Mouse (Mus musculus): Measurements from ENCODE around the gene Dlg1. TPM values are rescaled to one million over a fixed set of nuclear protein-coding genes. Genes with fewer than 3 reads are reported as not detected.

The Dlg1 gene
- polyA plus RNA-seq, 1 experiment from 2014 or later = 13.0 TPM

DNA sequence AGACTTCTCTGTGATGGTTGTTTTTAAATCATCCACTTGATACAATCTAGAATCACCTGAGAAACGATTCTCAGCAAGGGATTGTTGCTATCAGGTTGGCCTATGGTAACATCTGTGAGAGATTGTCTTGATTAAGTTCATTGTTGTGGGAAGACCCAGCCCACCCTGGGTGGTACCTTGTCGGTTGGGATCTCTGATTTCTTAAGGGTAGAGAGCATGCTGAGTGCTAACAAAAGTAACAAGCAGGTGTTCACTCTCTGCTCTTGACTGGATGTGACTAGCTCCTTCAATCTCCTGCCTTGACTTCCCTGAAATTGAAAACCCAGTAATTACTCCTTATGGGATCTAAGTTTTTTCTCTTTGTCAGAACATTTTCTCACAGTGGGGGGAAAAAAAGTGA lies 5.7 kb upstream of the Dlg1 start:
- H3K4me2 ChIP-seq = no peak overlapping the region
- no peaks in the 10 kb centered on the region for H3K9me3 ChIP-seq (replicated peaks)
- H3K4me1 ChIP-seq = peaks cover 1% of the 10 kb centered on the region
- H3K27me3 ChIP-seq (replicated peaks) = no peaks in the 10 kb centered on the region; the same call in 1 of the 2 replicates
- no peak for ATAC-seq (ENCODE audit: low FRiP score)
- no peak overlapping the region for H3K27ac ChIP-seq (replicated peaks)
- no peaks in the 10 kb centered on the region for H3K36me3 ChIP-seq
- no peak overlapping the region for H3K4me3 ChIP-seq (replicated peaks)
- WGBS = 36% methylated on average over 2 of the region's 2 CpGs
- no peak overlapping the region for H3K9ac ChIP-seq (replicated peaks)

DNA sequence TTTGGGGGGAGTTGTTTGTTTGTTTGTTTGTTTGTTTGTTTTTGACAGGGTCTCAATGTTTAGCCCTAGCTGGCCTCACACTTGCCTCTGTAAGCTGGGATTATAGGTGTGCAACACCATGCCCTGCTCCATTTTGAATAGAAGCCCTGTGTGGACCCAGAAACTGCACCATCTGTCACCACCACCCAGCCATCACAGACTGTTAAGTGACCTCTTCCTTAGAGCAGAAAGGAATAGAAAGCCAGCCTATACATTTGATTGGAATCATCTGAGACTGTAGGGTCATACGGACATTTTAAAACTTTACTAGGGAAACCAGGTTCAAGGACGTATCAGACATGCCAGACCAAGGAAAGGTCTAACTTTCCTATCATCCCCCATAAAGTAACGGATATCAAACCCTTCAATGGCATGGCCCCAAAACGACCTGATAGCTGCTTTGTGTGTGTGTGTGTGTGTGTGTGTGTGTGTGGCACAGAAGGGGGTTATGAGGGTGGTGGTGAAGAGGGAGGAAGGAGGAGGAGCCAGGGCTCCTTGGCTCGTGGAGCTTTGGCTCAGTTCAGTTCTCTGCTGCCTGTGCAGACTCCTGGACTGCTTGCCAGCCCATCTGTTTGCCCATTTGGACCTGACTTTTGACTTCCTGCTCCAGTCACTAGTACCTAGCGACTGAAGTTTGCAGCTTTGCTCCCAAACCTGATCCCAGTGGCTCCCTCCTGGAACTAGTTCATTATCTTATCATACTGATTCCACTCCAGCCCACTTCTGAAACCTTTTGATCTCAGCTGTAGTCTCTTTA lies 4.5 kb upstream of the Dlg1 start:
- ATAC-seq (ENCODE audit: low FRiP score) = no peak
- peaks cover 4% of the 10 kb centered on the region for H3K4me1 ChIP-seq
- H3K27me3 ChIP-seq (replicated peaks) = peaks cover 2% of the 10 kb centered on the region; the same call in 1 of the 2 replicates
- no peak overlapping the region for H3K4me2 ChIP-seq
- H3K4me3 ChIP-seq (replicated peaks) = no peak overlapping the region
- 64% methylated on average over 6 of the region's 6 CpGs for WGBS
- H3K36me3 ChIP-seq = no peaks in the 10 kb centered on the region
- H3K27ac ChIP-seq (replicated peaks) = no peak overlapping the region
- no peaks in the 10 kb centered on the region for H3K9me3 ChIP-seq (replicated peaks)
- no peak overlapping the region for H3K9ac ChIP-seq (replicated peaks)

DNA sequence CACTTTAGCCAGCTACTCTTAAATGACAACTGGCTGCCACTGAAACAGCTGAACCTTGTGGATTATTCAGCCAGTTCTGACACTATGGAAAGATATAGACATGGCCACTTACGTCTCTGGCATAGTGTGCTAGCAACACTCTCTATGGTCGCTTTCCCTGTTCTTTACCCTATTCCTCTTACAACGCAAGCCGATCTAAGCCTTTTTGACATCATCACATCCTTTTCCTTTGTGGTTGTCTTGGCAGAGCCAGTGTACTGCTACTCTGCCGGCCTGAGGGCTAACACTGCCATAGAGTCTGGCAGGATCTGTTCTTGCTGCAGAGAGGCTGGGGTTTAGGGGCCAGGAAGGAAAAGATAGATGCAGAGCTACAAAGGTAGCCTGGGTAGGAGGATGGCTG lies 3.8 kb upstream of the Dlg1 start:
- Histone ChIP-seq H3K9ac (replicated peaks) (no peak overlapping the region), H3K27me3 (replicated peaks) (peaks cover 2% of the 10 kb centered on the region; the same call in 1 of the 2 replicates), H3K4me2 (no peak overlapping the region), H3K9me3 (replicated peaks) (no peaks in the 10 kb centered on the region), H3K27ac (replicated peaks) (no peak overlapping the region), H3K4me1 (peaks cover 4% of the 10 kb centered on the region), H3K4me3 (replicated peaks) (no peak overlapping the region), H3K36me3 (no peaks in the 10 kb centered on the region)
- 80% methylated on average over 5 of the region's 5 CpGs for WGBS
- no peak for ATAC-seq (ENCODE audit: low FRiP score)

DNA sequence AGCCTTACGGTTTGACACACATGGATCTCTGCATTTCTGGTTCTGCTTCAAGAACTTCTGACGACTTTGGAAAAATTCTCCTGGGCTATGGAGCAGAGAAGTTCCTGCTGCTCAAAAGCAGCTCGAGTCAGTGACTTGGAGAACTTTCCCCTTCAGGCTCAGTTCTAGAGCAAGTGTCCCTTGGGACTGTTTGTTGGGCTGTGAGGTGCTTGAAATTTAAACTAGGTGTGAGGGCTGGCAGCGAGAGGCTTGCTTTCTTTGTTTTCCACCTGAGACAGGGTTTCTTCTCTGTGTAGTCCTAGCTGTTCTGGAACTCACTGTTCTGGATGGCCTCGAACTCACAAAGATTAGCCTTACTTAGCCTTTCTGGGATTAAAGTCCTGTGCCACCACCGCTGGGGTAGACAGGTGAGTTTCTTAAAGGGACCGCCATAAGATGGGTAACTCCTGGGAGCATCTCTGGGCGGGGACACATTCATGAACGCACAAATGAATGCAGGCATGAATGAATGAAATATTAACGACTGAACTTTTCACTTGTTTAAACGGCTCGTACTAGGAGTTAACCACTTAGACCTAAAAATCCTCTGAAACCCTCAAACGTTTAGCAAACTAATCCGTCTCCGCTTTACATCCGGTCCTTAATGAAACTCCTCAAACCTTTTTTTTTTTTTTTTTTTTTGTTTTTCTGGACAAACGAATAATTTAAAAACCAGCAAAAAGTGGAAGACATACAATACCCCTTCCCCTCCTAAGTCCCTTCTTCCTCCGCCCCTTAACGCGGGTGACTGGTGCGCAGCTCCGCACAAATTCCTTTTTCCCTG lies 476 bp upstream of the Dlg1 start:
- Histone ChIP-seq H3K27ac (replicated peaks) (peak overlapping the region; percentile 80; the same call in 1 of the 2 replicates), H3K4me1 (peaks cover 17% of the 10 kb centered on the region), H3K9me3 (replicated peaks) (no peaks in the 10 kb centered on the region), H3K4me3 (replicated peaks) (peak overlapping the region; percentile 62), H3K36me3 (0 out of 2 replicates have a peak, but pooled peaks cover 2% of the 10 kb centered on the region), H3K27me3 (replicated peaks) (peaks cover 2% of the 10 kb centered on the region; the same call in 1 of the 2 replicates), H3K9ac (replicated peaks) (0 out of 2 replicates have a peak overlapping the region, but pooled peaks have one; percentile 80), H3K4me2 (peak overlapping the region; percentile 82)
- ATAC-seq (ENCODE audit: low FRiP score) = no peak
- WGBS = 14% methylated on average over 22 of the region's 22 CpGs

DNA sequence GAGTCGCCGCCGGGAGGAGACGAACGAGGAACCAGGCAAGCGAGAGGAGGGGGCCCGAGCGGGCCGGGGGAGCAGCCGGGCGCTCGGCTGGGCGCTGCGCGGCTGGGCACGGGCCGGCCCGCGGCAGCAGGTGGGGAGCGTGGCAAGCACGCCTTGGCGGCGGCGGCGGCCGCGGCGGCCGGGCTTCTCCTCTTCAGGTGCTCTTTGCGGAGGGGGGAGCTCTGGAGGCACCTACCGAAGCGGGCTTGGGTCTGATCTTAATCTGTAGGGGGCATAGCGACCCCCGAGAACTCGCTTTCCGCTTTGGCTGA lies 999 bp downstream of the Dlg1 start:
- H3K4me2 ChIP-seq = peak overlapping the region; percentile 82
- peak overlapping the region; percentile 80 for H3K9ac ChIP-seq (replicated peaks)
- peaks cover 2% of the 10 kb centered on the region; the same call in 1 of the 2 replicates for H3K27me3 ChIP-seq (replicated peaks)
- H3K4me3 ChIP-seq (replicated peaks) = peak overlapping the region; percentile 62
- H3K36me3 ChIP-seq = 0 out of 2 replicates have a peak, but pooled peaks cover 2% of the 10 kb centered on the region
- peaks cover 17% of the 10 kb centered on the region for H3K4me1 ChIP-seq
- no peaks in the 10 kb centered on the region for H3K9me3 ChIP-seq (replicated peaks)
- peak overlapping the region; percentile 80 for H3K27ac ChIP-seq (replicated peaks)
- peak; percentile 82 for ATAC-seq (ENCODE audit: low FRiP score)
- 1% methylated on average over 36 of the region's 36 CpGs for WGBS

DNA sequence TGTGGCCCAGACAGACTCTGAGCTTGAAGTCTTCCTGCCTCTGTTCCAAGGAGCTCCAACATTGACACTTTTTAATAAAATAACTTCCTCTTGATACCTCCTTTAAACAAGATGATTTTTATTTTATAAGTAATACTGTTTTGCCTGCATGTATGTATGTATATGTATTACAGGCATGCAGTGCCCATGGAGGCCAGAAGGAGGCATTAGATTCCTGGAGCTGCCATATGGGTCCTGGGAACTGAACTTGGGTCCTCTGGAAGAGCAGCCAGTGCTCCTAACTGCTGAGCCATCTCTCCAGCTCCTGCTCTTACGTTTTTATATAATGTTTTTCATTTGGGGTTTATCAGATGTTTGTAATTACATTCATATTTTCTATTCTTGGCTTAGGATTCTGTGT lies 9.0 kb downstream of the Dlg1 start:
- 85% methylated on average over 1 of the region's 1 CpGs for WGBS
- Histone ChIP-seq H3K27me3 (replicated peaks) (no peaks in the 10 kb centered on the region), H3K9ac (replicated peaks) (no peak overlapping the region), H3K4me2 (no peak overlapping the region), H3K36me3 (no peaks in the 10 kb centered on the region), H3K9me3 (replicated peaks) (no peaks in the 10 kb centered on the region), H3K27ac (replicated peaks) (no peak overlapping the region), H3K4me3 (replicated peaks) (no peak overlapping the region), H3K4me1 (0 out of 2 replicates have a peak, but pooled peaks cover 4% of the 10 kb centered on the region)
- ATAC-seq (ENCODE audit: low FRiP score) = no peak

DNA sequence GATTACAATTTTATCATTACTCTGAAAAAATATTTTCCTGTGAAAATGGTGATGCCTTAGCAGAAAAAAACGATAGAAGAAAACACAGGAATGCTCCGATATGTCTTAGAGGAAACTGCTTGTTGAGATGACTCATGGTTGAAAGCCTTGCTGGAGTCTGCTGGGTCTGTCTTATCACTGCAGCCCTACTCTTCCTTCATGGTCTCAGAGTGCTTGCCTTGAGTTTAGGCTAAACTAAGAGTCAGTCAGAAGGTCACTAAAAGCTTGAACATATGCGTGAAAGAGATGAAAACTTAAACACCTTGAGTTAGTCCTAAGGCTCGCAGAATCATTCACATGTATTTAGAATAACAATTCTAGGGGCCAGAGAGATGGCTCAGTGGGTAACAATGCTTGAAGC lies 14.2 kb downstream of the Dlg1 start:
- WGBS = 90% methylated on average over 4 of the region's 4 CpGs
- H3K4me2 ChIP-seq = no peak overlapping the region
- H3K27ac ChIP-seq (replicated peaks) = no peak overlapping the region
- H3K4me1 ChIP-seq = no peaks in the 10 kb centered on the region
- H3K9me3 ChIP-seq (replicated peaks) = no peaks in the 10 kb centered on the region
- ATAC-seq (ENCODE audit: low FRiP score) = no peak
- H3K27me3 ChIP-seq (replicated peaks) = no peaks in the 10 kb centered on the region
- H3K4me3 ChIP-seq (replicated peaks) = no peak overlapping the region
- no peaks in the 10 kb centered on the region for H3K36me3 ChIP-seq
- H3K9ac ChIP-seq (replicated peaks) = no peak overlapping the region

DNA sequence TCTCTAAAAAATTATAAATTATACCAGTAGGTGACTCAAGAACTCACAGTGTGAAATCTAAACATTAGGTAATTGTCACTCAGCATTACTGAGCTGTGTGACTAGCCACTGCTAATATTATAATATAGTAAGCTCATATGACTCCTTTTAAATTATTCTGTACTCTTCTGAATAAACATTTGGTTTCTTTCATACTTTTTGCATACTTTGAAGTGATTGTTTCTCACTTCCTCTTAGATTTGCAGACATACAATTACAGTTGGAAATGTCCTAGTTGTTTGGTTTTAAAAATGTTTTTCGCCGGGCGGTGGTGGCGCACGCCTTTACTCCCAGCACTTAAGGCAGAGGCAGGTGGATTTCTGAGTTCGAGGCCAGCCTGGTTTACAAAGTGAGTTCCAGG lies 19.0 kb downstream of the Dlg1 start:
- ATAC-seq (ENCODE audit: low FRiP score) = no peak
- H3K4me1 ChIP-seq = no peaks in the 10 kb centered on the region
- H3K36me3 ChIP-seq = no peaks in the 10 kb centered on the region
- H3K9ac ChIP-seq (replicated peaks) = no peak overlapping the region
- no peak overlapping the region for H3K27ac ChIP-seq (replicated peaks)
- no peaks in the 10 kb centered on the region for H3K9me3 ChIP-seq (replicated peaks)
- H3K27me3 ChIP-seq (replicated peaks) = no peaks in the 10 kb centered on the region
- no peak overlapping the region for H3K4me3 ChIP-seq (replicated peaks)
- 100% methylated on average over 6 of the region's 6 CpGs for WGBS
- H3K4me2 ChIP-seq = no peak overlapping the region

DNA sequence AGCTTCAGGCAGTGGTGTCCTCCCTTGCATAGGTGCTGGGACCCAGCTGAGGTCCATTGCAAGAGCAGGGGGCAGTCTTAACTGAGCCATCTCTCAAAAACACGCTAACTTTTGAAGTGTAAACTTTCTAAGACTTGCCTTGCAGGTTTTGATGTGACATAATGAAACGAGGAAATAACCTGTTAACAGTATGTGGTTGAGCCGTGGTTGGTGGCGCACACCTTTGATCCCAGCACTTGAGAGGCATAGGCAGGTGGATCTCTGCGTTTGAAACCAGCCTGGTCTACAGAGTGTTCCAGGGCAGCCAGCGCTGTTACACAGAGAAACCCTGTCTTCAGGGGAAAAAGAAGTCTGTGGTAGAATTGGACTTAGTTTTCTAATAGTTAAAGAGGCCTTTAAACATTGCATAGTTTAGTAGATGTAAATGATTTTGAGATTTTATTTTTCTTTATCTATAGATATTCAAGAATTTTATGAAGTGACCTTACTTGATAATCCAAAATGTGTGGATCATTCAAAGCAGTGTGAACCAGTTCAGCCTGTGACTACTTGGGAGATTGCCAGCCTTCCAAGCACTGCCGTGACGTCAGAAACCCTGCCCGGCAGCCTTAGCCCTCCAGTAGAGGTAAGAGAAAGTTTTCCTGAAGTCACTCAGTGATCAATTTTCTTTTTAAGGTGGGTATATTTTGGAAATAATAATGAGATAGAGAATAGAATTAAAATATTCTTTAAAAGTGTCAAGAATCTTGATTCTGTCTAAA lies 20.6 kb downstream of the Dlg1 start:
- no peak overlapping the region for H3K4me3 ChIP-seq (replicated peaks)
- no peaks in the 10 kb centered on the region for H3K9me3 ChIP-seq (replicated peaks)
- H3K9ac ChIP-seq (replicated peaks) = no peak overlapping the region
- no peak overlapping the region for H3K4me2 ChIP-seq
- no peaks in the 10 kb centered on the region for H3K36me3 ChIP-seq
- ATAC-seq (ENCODE audit: low FRiP score) = no peak
- no peak overlapping the region for H3K27ac ChIP-seq (replicated peaks)
- no peaks in the 10 kb centered on the region for H3K27me3 ChIP-seq (replicated peaks)
- 86% methylated on average over 9 of the region's 9 CpGs for WGBS
- no peaks in the 10 kb centered on the region for H3K4me1 ChIP-seq

DNA sequence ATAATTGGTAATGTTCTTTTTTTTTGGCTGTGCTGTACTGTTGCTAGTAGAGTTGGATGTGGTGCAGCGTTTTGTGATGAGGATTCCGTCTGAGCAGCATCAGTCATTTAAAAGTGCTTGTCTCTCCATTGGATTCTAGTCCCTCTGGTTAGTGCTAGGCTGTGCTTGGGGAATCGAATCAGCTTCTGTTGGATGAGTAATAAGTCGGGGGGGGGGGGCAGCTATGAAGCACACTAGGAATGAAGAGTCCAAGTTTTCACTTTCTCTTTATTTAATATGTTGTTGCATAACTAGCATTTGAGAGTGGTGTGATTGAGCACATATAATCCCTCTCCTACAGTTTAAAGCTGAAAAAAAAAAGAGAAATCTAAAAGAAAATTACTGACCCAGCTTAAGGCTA lies 21.5 kb downstream of the Dlg1 start:
- Histone ChIP-seq H3K27me3 (replicated peaks) (no peaks in the 10 kb centered on the region), H3K4me3 (replicated peaks) (no peak overlapping the region), H3K36me3 (no peaks in the 10 kb centered on the region), H3K4me1 (no peaks in the 10 kb centered on the region), H3K27ac (replicated peaks) (no peak overlapping the region), H3K4me2 (no peak overlapping the region), H3K9me3 (replicated peaks) (no peaks in the 10 kb centered on the region), H3K9ac (replicated peaks) (no peak overlapping the region)
- no peak for ATAC-seq (ENCODE audit: low FRiP score)
- 95% methylated on average over 4 of the region's 4 CpGs for WGBS

DNA sequence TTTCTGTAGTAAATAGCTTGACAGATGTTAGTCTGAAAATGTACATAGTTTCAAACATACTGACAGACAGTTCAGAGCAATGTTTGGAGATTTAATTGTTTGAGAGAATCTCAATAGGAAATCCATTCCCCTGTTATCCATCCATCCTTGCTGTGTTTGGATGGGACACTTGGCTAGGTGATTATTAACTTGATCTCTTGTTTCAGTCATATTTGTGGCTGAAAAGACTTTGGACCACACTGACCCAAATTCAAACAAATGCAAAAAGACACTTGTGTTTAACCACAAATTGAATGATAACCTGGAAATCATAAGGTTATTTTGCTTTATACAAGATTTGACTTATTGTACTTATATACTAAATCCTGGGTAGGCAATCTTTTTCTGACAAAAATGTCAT lies 24.5 kb downstream of the Dlg1 start:
- no peaks in the 10 kb centered on the region for H3K27me3 ChIP-seq (replicated peaks)
- no peak overlapping the region for H3K9ac ChIP-seq (replicated peaks)
- H3K9me3 ChIP-seq (replicated peaks) = no peaks in the 10 kb centered on the region
- H3K27ac ChIP-seq (replicated peaks) = no peak overlapping the region
- no peaks in the 10 kb centered on the region for H3K36me3 ChIP-seq
- H3K4me1 ChIP-seq = no peaks in the 10 kb centered on the region
- H3K4me3 ChIP-seq (replicated peaks) = no peak overlapping the region
- ATAC-seq (ENCODE audit: low FRiP score) = no peak
- H3K4me2 ChIP-seq = no peak overlapping the region

Measured in neural tube, embryonic 15.5 days (tissue).